Mouse (Mus musculus) small intestine, adult 2 months (tissue): ENCODE measurements around the gene Stag1. TPM values are rescaled to one million over a fixed set of nuclear protein-coding genes. Genes with fewer than 3 reads are reported as not detected.
A peak's percentile ranks its signal among the peaks of the same experiment; 100 is the strongest.

Experiments used
- H3K27ac ChIP-seq: fragments of 200-500 bp; 2 replicates; pipeline ENCODE4 v1.5.1; 2012; ENCODE audit warnings: low read depth, low read length, control low read depth, inconsistent platforms; ENCODE audit not compliant: insufficient read depth
- H3K27me3 ChIP-seq: fragments of 200-500 bp; 2 replicates; pipeline ENCODE4 v1.6.1; 2012; ENCODE audit warnings: mild to moderate bottlenecking, moderate library complexity, low read length, inconsistent platforms; ENCODE audit not compliant: control insufficient read depth, insufficient read depth
- H3K36me3 ChIP-seq: fragments of 200-500 bp; 2 replicates; pipeline ENCODE4 v1.6.1; 2012; ENCODE audit warnings: mild to moderate bottlenecking, low read length, control low read depth, inconsistent platforms; ENCODE audit not compliant: control insufficient read depth, insufficient read depth
- H3K4me1 ChIP-seq: fragments of 200-500 bp; 2 replicates; pipeline ENCODE4 v1.6.1; 2012; ENCODE audit warnings: low read length, inconsistent platforms, mixed read lengths; ENCODE audit not compliant: control insufficient read depth, insufficient read depth, insufficient read length
- H3K4me3 ChIP-seq: fragments of 200-500 bp; 2 replicates; pipeline ENCODE4 v1.5.1; 2012; ENCODE audit warnings: low read depth, mild to moderate bottlenecking, control low read depth, inconsistent platforms, low read length, moderate library complexity
- CTCF ChIP-seq: fragments of 200-500 bp; IDR thresholded peaks from 2 replicates; pipeline ENCODE4 v1.5.1; 2012; ENCODE audit warnings: low read depth, mild to moderate bottlenecking, control low read depth, inconsistent platforms, low read length, moderate library complexity, mixed read lengths; ENCODE audit not compliant: insufficient replicate concordance, insufficient read length; ENCODE audit errors: extremely low read depth
- POLR2A ChIP-seq: fragments of 200-500 bp; IDR thresholded peaks from 2 replicates; pipeline ENCODE4 v1.6.1; 2012; ENCODE audit warnings: low read depth, mild to moderate bottlenecking, control low read depth, inconsistent platforms, low read length, moderate library complexity
- WGBS: fragments of 180-500 bp; shearing (Covaris S2); methylation state at CpG from one replicate; pipeline ENCODE4 v1.1.7; 2018; 5-methylcytosine and 5-hydroxymethylcytosine counted together
- polyA plus RNA-seq: library from polyadenylated mRNA; depleted of rRNA; stranded (reverse); fragments of >200 nt; gene quantifications from 2 replicates; pipeline ENCODE4 v1.2.3, GENCODE M21; 2012; rRNA removed

The Stag1 gene
- polyA plus RNA-seq, 1 experiment = 0.89 TPM

DNA sequence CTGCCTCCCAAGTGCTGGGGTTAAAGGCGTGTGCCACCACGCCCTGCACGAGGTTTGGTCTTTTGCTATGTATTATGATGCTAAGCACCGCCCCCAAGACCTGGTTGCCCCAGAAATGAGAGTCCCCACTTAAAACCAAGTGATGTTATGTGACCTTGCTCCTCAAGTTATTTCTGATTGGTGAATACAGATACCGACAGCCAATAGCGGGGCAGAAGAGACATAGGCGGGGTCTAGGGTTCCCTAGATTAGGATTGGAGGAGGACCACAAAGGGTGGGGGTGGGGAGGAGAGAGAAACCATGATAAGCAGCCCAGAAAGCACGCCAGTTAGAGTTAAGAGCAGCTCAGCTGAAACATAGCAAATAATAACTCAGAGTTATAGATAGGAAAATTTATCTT lies 405.2 kb downstream of the Stag1 start:
- Histone ChIP-seq H3K4me3 (no peak overlapping the region), H3K27ac (no peak overlapping the region), H3K36me3 (no peaks in the 10 kb centered on the region), H3K4me1 (no peaks in the 10 kb centered on the region), H3K27me3 (no peaks in the 10 kb centered on the region)
- TF ChIP-seq POLR2A (no peak), CTCF (no peak)
- WGBS = 95% methylated on average over 8 of the region's 8 CpGs

DNA sequence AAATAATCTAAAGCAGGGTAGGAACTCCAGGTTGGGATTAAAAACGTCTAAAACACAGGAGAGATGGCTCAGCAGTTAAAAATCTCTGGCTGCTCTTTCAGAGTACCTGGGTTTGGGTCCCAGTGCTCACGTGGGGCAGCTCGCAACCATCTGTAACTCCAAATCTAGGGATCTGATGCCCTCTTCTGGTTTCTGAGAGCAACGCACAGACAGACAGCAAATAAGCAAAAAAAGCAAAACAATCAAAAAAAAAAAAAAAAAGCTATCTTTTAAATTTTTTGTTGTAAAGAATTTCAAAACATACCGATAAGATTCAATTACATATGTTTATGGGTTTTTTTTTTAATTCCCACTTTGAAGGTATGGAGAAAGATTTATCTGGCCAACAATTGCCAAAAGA lies 405.7 kb downstream of the Stag1 start:
- 96% methylated on average over 5 of the region's 5 CpGs for WGBS
- no peaks in the 10 kb centered on the region for H3K27me3 ChIP-seq
- no peaks in the 10 kb centered on the region for H3K36me3 ChIP-seq
- H3K4me1 ChIP-seq = no peaks in the 10 kb centered on the region
- H3K4me3 ChIP-seq = no peak overlapping the region
- no peak overlapping the region for H3K27ac ChIP-seq
- TF ChIP-seq CTCF = peak; percentile 15; the same call in 1 of the 2 replicates
- TF ChIP-seq POLR2A = no peak

DNA sequence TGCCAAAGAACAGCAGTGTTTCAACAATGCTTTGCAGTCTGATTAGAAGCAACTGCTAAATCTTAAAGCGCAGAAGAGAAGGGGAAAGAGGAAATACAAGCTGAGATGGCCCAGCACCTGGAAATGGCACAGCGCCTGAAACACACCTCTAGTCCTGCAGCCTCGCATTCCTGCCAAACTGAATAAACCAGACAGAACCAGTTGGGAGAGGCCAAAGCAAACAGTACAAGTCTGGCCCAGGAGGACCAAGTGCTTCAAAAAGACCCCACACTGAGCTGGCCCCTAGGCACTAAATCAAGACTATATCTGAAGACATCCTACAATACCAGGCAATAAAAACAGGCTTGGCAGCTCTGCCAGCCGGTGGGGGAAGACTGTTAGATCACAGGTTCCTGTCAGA lies 408.3 kb downstream of the Stag1 start:
- WGBS = 19% methylated on average over 4 of the region's 4 CpGs
- Histone ChIP-seq H3K4me3 (no peak overlapping the region), H3K36me3 (no peaks in the 10 kb centered on the region), H3K4me1 (no peaks in the 10 kb centered on the region), H3K27me3 (no peaks in the 10 kb centered on the region), H3K27ac (no peak overlapping the region)
- no peak for TF ChIP-seq POLR2A
- no peak for TF ChIP-seq CTCF

Other genes with a start within 250 kb of the Stag1 start
- gene Il20rb, start 111.0 kb upstream of the Stag1 start, polyA plus RNA-seq = 0.61 and 1.1 TPM in 2 replicates
- gene Nck1, start 51.7 kb upstream of the Stag1 start, polyA plus RNA-seq = 0.19 and 0.71 TPM in 2 replicates
- 0.42 and 0.47 TPM in 2 replicates for gene Slc35g2, start 26.7 kb upstream of the Stag1 start, polyA plus RNA-seq